Mouse (Mus musculus) lung, postnatal 10 days (tissue): ENCODE measurements around the gene Blm.
"Not testable (repeated sequence)": the region's sequence is repeated elsewhere in the genome, so short reads cannot be mapped to it uniquely, and the experiment has no call there.

ENCODE experiments used
- DNase-seq: peaks from one replicate; pipeline ENCODE4 v3.0.0; 2021

Gene Blm

GRCm38 (mm10) chr7:80531087-80531486, 3.8 kb downstream of the Blm start:
- no peak for DNase-seq

- no peak for DNase-seq
Observed at GRCm38 (mm10) chr7:80530646-80531045, 4.3 kb downstream of the Blm start.

GRCm38 (mm10) chr7:80526698-80527097, 8.2 kb downstream of the Blm start:
- peak; percentile 33 for DNase-seq

- no peak for DNase-seq
Observed at GRCm38 (mm10) chr7:80512408-80513085, 22.4 kb downstream of the Blm start.

- not testable (repeated sequence) for DNase-seq
Observed at GRCm38 (mm10) chr7:80507697-80508096, 27.2 kb downstream of the Blm start.

GRCm38 (mm10) chr7:80506007-80506406, 28.9 kb downstream of the Blm start:
- DNase-seq = no peak

- no peak for DNase-seq
Observed at GRCm38 (mm10) chr7:80504920-80505319, 30.0 kb downstream of the Blm start.

- no peak for DNase-seq
Observed at GRCm38 (mm10) chr7:80501006-80501405, 33.9 kb downstream of the Blm start.

- no peak for DNase-seq
Observed at GRCm38 (mm10) chr7:80500099-80500498, 34.8 kb downstream of the Blm start.

- peak; percentile 22 for DNase-seq
Observed at GRCm38 (mm10) chr7:80499190-80499962, 35.5 kb downstream of the Blm start.

- DNase-seq = no peak
Observed at GRCm38 (mm10) chr7:80496656-80497055, 38.3 kb downstream of the Blm start.

GRCm38 (mm10) chr7:80495210-80495609, 39.7 kb downstream of the Blm start:
- DNase-seq = no peak

- DNase-seq = no peak
Observed at GRCm38 (mm10) chr7:80491995-80492394, 42.9 kb downstream of the Blm start.

GRCm38 (mm10) chr7:80491086-80491485, 43.8 kb downstream of the Blm start:
- DNase-seq = no peak

- DNase-seq = no peak
Observed at GRCm38 (mm10) chr7:80490351-80490750, 44.6 kb downstream of the Blm start.

- DNase-seq = no peak
Observed at GRCm38 (mm10) chr7:80489445-80489844, 45.5 kb downstream of the Blm start.

GRCm38 (mm10) chr7:80487239-80487638, 47.7 kb downstream of the Blm start:
- no peak for DNase-seq

GRCm38 (mm10) chr7:80480097-80480496, 54.8 kb downstream of the Blm start:
- no peak for DNase-seq

GRCm38 (mm10) chr7:80473837-80474236, 61.1 kb downstream of the Blm start:
- no peak for DNase-seq

- no peak for DNase-seq
Observed at GRCm38 (mm10) chr7:80468851-80469250, 66.1 kb downstream of the Blm start.

GRCm38 (mm10) chr7:80467334-80467733, 67.6 kb downstream of the Blm start:
- no peak for DNase-seq

- DNase-seq = no peak
Observed at GRCm38 (mm10) chr7:80464831-80465230, 70.1 kb downstream of the Blm start.

- DNase-seq = no peak
Observed at GRCm38 (mm10) chr7:80461891-80462290, 73.0 kb downstream of the Blm start.

- peak; percentile 52 for DNase-seq
Observed at GRCm38 (mm10) chr7:80460892-80461291, 74.0 kb downstream of the Blm start.
